Mouse (Mus musculus) A20 (cell line): ENCODE measurements at regions not wholly inside any gene's neighbourhood (a gene's known extent, or its start where the extent isn't known, plus 50 kb on each side); places are given as distances from the start of the nearest gene placed in this dataset.

Experiments used
- DNase-seq: peaks from one replicate; pipeline ENCODE4 v3.0.0-alpha.2; 2011; ENCODE audit warnings: low read depth, low spot score

- no peak for DNase-seq
Observed at GRCm38 (mm10) chr16:31508981-31509380, 86.9 kb downstream of the Bdh1 start.

- no peak for DNase-seq
Observed at GRCm38 (mm10) chr16:31510097-31510496, 88.0 kb downstream of the Bdh1 start.

- DNase-seq = no peak
Observed at GRCm38 (mm10) chr16:31518816-31519215, 96.7 kb downstream of the Bdh1 start.

- DNase-seq = no peak
Observed at GRCm38 (mm10) chr16:31520081-31520480, 98.0 kb downstream of the Bdh1 start.

GRCm38 (mm10) chr16:31521786-31522185, 99.7 kb downstream of the Bdh1 start:
- DNase-seq = no peak

GRCm38 (mm10) chr16:31526711-31527344, 104.7 kb downstream of the Bdh1 start:
- DNase-seq = no peak

GRCm38 (mm10) chr16:31528596-31529283, 106.7 kb downstream of the Bdh1 start:
- DNase-seq = no peak

- DNase-seq = no peak
Observed at GRCm38 (mm10) chr16:31529284-31529958, 107.3 kb downstream of the Bdh1 start.

GRCm38 (mm10) chr16:31530090-31530489, 108.0 kb downstream of the Bdh1 start:
- DNase-seq = no peak

- DNase-seq = no peak
Observed at GRCm38 (mm10) chr16:31533196-31533777, 111.2 kb downstream of the Bdh1 start.

GRCm38 (mm10) chr16:31534923-31535523, 112.9 kb downstream of the Bdh1 start:
- no peak for DNase-seq

- no peak for DNase-seq
Observed at GRCm38 (mm10) chr16:31536328-31536727, 114.2 kb downstream of the Bdh1 start.

- no peak for DNase-seq
Observed at GRCm38 (mm10) chr16:31538606-31539005, 116.5 kb downstream of the Bdh1 start.

GRCm38 (mm10) chr16:31543499-31544170, 119.6 kb upstream of the Dlg1 start:
- DNase-seq = no peak

- no peak for DNase-seq
Observed at GRCm38 (mm10) chr16:31546062-31546827, 117.0 kb upstream of the Dlg1 start.

- DNase-seq = no peak
Observed at GRCm38 (mm10) chr16:31546828-31547224, 116.4 kb upstream of the Dlg1 start.

- DNase-seq = no peak
Observed at GRCm38 (mm10) chr16:31547391-31547790, 115.9 kb upstream of the Dlg1 start.

GRCm38 (mm10) chr16:31549975-31550374, 113.3 kb upstream of the Dlg1 start:
- DNase-seq = no peak

- peak; percentile 24 for DNase-seq
Observed at GRCm38 (mm10) chr16:31550539-31550938, 112.7 kb upstream of the Dlg1 start.

GRCm38 (mm10) chr16:31551416-31552151, 111.7 kb upstream of the Dlg1 start:
- DNase-seq = no peak
